Mouse (Mus musculus) T-helper 1 cell (primary cell): ENCODE results near the gene Rbpj.

Source experiments
- in situ Hi-C: fragments of 300-600 bp; cut with MboI, MseI; formaldehyde crosslinking; loops from one replicate; pipeline ENCODE4 v1.15.1; 2025; ENCODE audit warnings: high pct_unique_total_duplicates

Gene Rbpj

DNA sequence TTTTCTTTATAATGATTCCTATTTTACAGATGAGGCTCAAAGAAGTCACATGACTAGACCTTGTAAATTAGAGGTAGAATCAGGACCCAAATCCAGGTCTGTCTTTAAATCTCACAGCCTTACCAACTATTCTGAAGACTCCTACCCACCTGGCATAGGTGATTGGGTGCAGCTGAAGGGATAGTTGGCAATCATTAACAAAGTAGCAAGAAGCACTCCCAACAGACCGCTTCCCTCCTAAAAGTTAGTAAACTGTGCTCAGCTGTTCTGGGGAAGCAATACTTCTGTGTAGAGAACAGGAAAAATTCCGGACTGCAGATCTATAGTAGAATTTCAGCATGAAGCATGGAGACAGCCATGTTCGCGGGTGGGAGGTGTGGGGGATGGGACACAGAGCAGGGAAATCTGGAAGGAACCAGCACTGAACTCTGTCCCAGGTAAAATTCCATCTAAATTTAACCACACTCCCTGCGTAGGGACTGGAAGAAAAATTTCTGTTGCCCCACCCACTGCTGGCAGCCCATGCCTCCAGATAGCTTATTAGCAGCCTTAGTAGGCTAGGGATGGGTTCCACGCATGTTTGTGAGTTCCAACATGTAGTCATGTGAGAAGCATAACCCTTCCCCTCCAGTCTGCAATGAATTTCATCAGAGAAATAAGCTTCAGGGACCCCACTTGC, 3.3 kb downstream of the Rbpj start:
- in situ Hi-C loops = no loop called here

DNA sequence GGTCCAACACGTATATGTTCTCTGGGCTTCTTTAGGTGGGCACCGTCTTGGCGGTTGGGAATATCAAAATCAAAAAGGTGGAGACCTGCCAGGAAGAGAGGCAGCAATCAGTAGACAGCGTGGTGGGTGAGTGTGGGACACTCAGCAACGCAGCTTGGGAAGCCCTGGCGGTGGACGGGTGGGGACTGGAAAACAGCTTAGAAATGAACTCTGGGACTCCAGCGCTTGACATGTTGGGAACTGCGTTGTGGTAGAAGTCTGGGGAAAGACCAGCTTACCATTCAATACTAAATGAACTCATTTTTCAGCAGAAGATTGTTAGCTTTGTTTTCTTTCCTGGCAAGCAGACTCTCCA, 3.8 kb downstream of the Rbpj start:
- in situ Hi-C loops = no loop called here

DNA sequence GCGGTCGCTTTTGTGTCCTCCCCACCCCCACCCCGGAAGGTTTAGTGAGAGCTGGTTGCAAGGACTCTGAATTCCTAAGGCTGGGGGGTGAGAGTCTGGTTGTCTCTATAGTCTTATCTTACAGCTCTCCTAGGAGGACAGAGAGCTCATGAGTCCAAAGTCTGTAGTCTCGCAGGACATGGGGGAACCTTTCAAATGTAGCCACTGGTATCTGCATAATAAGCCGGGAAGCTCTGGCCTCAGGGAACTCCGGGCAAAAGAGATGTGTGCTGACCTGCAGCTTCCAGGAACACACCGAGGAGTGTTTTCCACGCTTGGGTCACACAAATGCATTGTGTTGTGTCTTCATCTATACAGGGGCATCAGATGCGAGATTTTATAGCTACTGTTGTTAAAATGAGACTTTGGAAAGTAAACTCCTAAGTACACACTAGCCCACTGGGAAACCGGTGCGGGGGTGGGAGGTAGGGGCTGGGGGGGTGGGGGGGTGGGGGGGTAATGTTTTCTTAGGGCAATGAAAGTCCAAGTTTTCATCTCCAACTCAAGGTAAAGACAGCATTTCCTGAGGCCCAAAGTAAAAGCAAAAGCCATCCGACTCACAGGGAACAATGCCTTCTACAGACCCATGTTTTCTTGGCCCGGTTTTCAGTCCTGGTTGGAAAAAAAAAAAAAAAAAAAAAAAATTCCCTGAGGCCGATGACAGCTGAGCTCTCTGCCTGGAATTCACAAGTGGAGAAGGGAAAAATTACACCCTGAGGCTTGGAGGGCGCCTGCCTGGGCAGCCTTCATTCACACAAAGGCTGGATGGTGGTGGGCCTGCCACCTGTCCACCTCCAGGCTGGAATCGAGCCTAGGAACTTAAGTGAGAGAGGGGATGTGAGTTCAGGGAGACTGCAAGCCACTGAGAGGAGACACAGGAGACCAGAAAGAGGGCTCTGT, 4.5 kb downstream of the Rbpj start:
- in situ Hi-C loops = no loop called here

DNA sequence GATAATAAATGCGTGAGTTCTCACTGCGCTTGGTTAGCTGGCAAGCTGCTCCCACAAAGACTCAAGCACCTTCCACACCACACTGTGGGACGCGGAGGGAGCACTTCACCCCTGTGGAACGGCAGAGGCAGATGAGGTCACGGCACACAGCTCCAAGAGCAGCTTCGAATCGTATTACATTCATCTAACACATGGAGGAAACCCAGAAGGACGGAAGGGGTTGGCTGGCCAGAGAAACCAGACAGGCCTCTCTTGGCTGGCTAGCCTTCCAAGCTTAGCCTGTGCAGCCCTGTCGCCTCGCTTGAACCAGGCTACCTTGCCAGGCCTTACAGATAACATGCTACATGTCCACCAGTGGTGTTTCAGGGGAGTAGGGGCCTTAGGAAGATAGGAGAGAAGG, 6.5 kb downstream of the Rbpj start:
- in situ Hi-C loops = no loop called here

DNA sequence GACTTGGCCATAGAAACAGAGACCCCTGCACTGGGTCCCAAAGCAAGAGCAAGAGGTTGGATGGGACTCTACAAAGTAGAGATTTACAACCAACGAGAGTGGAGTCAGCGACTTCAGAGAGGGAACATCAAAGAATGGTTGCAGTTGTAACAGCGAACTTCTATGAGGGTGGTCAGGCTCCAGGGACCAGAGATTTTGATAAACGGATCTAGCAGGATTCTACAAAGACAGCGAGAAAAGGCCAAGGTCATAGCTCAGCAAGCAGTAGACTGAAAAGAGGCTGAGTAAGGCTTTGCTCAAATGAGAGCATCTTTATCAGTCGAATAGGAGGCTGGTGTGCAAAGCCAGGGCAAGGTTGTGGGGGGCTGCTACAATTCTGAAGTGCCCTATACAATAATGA, 13.2 kb downstream of the Rbpj start:
- in situ Hi-C loops = loop anchor here (5.0 kb wide), 1 partner anchor 37 kb away; no protein-coding TSS in a partner anchor

DNA sequence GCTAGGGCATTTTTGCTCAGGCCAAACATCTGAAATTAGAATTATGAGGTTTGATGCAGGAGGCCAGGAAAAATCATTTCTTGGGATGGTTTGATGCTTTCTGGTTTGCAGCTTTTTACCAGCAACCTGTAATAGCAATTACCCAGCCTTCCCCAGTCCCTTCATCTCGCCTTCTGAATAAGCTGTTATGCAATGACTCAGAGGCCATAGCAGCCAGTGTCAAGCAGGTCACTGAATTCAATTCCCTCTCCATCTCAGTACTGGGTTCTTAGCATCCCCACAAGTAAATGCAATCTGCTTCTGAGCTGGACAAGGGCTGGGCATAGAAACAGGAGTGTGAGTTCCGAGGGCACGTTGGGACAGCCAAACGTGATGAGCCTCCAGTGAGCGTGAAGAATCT, 13.9 kb downstream of the Rbpj start:
- in situ Hi-C loops = loop anchor here (5.0 kb wide), 1 partner anchor 38 kb away; no protein-coding TSS in a partner anchor

DNA sequence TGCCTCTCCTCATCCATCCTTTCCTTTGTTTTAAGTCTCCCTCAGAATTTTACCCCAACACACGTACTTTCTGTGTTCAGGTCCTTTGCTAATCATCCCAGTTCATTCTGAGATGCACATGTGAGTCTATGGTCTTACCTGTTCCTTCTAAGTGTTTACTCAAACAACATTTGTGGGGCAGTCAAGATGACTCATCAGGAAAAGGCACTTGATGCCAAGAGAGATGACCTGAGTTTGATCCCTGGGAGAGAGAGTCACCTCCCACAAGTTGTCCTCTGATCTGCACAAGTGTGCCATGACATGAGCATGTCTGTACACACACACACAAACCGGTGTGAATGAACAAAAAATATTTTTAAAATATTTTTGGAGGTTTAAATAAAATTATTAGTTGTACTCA, 15.1 kb downstream of the Rbpj start:
- in situ Hi-C loops = no loop called here

DNA sequence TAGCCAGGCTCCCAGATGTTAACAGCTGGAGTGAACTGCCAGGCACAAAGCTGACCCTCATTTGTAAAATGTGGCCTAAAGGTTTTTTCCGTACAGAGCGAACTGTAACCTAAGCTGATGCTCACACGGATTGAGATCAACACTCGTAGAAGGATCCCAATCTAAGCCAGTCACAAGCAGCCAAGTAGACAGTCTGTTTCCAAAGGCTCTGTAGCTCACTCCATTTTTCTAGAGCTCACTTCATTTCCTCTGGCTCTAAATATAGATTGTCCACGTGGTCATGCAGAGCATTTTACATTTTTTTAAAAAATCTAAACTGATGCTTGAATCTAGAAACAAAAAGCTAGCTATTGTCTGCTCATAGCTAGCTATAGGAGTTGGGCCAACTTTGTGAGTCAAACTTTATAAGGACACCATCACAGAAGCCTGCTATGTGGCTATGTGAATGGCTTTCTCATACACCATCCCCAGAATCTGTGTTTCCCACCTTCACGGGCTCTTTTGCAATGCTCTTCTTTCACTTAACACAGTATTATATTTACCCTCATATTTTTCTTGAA, 19.2 kb downstream of the Rbpj start:
- in situ Hi-C loops = no loop called here

DNA sequence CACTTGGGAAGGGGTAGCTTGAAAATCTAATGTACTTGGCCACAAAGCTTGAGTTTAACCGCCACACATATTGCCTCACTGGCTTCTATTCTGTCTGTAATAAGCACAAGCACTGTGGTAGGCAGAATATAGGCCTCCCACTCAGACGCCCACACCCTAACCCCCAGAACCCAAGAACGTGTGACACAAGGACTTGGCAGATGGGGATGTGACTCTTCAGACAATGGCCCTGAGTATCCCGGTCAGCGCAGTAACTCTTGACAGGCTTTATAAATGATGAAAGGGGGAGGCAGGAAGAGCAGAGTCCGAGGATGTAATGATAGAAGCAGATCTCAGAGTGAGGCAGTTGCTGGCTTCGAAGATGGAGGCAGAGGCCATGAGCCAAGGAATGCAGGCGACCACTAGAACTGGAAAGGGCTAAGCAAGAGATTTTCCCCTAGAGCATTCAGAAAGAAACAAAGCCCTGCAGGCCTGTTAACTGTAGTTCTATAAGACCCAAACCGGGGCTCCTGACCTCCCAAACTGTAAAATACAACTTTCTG, 20.1 kb downstream of the Rbpj start:
- in situ Hi-C loops = no loop called here

DNA sequence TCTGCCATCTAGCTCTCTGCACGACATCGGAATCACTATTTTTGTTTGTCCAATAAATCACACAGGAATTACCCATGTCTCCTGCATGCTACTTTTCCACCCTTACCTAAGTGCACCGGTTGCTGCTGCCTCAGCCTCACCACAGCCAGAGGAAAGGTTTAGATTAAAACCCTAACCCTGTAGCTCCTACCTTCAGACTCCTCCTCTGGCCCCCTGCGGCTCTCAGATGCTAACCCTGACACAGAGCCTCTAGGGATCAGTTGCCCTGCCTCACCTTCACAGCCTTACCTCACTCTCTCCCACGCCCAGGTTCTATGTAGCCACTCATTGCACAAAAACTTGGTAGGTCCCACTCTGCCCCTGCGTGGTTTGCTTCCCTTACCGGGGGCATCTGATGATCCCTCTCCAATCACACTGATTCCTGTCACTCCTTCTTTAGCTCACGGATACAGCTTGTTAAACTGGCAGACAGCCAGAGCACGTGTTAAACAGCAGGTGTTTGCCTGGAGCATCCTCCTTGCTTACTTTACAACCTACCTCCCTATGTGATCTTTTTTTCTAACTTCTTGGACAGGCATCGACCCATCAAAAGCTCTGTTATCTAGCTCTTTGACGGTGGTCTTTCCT, 21.1 kb downstream of the Rbpj start:
- in situ Hi-C loops = no loop called here

DNA sequence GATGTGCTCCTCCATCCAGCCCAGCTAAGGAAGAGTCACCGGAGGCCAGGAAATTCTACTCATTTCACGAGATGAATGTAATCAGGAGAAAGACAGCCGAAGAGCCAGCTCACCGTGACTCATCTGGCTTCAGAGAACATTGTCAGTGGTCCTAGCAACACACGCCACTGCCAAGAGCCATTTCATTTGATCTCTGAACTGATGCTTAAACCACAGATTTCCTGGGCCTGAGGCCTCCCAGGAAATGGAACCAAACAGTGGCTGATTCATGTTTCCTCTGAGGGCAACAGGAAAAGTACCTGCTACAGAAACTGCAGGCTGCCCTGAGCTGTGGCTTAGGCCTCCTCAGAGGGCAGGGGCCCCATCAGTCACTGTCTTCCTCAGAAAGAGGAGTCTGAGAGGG, 24.7 kb downstream of the Rbpj start:
- in situ Hi-C loops = loop anchor here (5.0 kb wide), 4 partner anchors 47 to 102 kb away; no protein-coding TSS in a partner anchor

DNA sequence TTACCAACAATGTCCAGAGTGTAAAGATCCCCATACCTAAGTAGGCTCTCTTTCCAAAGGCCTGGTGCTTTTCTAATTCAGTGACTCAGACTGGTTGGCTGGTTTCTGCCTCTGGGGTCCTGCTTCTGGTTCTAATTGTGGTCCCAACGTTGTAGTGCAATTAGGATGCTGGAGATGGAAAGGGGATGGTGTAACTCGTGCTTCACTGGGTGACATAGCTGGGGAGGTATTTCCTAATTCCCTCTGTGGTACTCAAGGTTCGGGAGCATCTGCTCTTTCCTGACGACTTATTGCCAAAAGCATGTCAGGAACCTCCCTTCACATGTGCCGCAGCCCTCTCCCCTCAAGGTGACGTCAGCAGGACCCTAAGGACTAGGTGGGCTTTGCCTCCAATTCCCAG, 27.8 kb downstream of the Rbpj start:
- in situ Hi-C loops = loop anchor here (5.0 kb wide), 4 partner anchors 44 to 99 kb away; no protein-coding TSS in a partner anchor

DNA sequence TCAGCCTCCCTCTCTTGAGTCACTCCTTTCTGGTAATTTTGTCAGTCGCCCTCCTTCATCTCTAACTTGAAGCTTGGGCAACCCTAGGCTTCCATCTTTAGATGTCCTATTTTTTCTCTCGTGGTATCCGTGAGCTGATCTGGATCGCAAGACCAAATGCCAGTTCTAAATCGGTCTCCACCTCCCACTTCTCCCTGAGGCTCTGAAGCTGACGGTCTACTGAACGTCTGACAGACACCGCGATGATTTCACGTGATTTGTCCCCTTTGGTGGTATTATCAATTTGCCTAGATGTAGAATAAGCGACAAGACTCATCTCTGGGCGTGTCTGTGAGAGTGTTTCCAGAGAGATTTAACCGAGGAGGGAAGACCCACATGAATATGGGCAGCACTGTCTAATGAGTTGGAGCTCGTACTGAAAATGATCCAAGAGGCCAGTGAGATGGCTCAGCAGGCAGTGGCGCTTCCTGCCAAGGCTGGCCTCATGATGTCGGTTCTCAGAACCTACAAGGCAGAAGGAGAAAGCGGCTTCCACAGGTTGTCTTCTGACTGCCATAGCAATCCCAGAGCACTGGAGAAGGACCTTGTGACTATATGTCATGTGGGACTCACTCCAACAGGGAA, 28.7 kb downstream of the Rbpj start:
- in situ Hi-C loops = loop anchor here (5.0 kb wide), 4 partner anchors 43 to 98 kb away; no protein-coding TSS in a partner anchor

DNA sequence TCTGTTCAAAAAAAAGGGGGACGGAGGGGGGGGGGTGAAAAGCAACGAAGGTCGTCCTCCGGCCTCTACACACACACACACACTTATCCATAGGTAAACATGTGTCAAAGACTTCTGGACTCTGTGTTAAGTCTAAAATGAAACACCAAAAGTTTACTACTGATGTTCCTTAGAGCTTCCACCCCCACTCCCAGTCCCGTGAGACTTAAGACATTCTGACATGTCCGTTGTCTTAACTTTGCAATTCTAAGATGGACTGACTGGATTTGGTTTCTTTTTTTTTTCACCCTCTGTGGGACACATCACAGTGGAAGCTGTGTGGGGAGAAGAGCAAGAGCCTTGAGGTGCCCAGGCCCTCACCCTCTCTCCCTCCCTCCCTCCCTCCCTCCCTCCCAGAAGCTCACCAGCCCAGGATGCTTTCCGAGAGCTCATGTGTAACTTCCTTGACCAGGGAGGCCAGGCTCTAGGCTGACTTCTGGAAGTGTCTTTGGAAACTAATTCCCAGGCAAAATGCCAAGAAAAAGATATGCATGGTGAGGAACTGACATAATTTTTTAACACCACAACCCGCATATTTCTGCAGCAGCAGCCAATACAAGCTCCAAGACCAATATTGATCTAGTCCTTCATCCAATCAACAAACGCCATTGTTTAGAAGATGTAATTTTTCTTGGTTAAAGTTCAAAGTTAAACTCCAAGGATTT, 31.0 kb downstream of the Rbpj start:
- in situ Hi-C loops = no loop called here

DNA sequence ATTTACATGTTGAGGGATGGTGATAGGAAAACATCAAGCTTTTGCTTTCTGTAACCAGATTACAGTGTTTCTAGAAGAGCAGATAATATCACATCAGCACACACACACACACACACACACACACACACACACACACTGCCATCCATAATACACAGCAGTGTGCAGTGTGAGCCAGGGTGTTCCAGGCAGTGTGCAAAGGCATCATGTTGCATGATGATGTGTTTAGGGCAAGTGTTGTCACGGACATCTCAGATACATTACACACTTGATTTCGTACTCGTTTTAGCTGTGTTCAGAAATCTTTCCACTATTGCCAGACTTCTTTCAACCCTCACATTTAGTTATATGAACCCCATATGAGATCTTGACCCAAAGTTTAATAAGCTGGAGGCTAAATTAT, 33.6 kb downstream of the Rbpj start:
- in situ Hi-C loops = no loop called here

DNA sequence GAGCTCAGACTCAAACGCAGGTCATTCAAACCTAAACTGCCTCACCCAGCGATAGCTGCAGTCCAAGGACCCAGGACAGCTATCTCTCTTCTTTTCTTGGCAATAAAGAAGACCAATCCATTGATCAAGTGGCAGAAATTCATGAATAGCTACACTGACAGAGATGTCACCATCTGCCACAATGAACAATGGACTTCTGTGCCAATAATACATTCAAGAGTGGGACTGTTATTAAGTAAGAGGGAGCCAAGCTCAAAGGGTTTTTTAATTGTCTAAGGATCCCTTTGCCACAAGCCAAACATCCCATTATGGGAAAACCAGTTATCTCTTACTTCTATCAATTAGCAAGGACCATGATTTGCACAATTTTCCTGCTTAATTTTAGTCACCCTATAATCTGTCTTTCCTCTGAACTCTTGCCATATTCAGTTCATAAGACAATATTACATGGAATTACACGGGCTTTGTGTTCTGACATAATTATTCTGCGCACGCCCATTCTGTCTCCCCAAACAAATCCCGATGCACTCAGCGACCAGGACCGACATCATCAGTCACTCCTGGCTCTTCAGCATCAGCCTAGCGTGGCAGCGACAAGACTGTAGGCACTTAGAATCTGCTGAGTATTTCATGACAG, 34.7 kb downstream of the Rbpj start:
- in situ Hi-C loops = no loop called here

DNA sequence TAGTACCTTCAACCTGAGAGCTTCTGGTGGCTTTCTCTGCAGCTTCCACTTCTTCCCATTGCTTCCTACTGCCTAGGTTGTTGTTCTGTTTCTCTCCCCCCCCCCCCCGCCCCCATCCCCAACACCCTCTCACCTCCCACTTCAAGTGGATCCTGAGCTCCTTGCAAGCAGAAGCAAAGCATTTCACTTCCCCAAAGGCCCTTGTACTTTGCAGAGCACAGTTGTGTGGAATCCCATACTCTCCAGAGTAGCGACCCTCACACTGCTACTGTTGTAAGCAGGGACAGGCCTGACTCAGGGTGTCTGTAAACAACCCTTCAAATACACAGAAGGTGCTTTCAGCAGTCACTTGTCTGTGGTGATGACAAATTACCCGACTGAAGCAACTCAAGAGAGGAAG, 37.3 kb downstream of the Rbpj start:
- in situ Hi-C loops = no loop called here

DNA sequence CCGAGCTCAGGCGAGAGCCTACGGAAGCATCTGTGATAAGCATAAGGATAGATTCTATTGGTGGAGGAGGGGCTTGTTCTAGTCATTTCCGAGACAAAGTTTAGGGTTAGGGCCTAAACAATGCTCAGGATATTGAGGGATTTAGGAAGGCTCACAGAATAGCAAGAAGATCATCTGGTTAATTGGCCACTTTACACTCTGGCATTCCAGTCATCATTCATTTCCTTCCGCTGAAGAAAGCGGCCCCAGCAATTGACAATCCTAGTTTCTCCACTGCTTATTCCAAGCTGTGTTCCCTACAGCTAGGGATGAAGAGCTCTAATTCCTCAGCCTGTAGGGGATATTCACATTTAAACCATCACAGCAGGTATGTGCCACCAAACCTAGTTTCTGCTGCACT, 39.8 kb downstream of the Rbpj start:
- in situ Hi-C loops = no loop called here

DNA sequence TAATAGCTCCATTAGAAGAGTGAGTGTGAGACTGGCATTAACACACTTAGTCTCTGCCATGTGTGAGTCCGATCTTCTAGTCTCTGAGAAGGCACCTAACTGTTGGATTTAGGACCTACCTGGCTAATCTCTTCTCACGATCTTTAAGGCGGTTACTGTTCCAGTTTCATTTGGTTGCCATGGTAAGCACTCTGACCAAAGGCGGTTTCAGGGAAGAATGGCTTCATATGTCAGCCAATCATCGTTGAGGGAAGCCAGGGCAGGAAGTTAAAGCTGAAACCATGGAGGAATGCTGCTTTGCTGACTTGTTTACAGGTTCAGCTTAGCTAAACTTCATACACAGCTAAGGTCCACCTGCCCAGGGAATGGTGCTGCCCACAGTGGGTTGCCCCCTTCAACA, 41.4 kb downstream of the Rbpj start:
- in situ Hi-C loops = no loop called here

DNA sequence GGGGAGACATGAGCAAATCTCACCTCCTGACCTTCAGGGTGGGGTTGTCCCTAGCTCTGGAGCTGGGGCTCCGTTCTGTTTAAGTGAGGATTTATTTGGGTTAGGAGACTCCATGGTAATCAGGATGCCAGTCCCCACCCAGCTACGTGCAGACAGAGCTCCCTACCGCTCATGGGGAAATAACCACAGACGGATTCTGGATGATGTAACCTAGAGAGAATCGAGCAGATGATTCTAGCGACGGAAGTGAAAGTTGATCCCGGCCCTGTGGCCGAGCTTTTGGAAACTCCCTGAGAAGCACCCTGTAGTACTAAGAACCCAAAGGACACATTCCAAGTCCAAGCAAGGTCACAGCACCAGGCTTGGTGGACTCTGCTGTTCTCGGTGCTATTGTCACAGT, 43.5 kb downstream of the Rbpj start:
- in situ Hi-C loops = no loop called here
